Mouse (Mus musculus): Measurements from ENCODE around the gene Khk.

DNA sequence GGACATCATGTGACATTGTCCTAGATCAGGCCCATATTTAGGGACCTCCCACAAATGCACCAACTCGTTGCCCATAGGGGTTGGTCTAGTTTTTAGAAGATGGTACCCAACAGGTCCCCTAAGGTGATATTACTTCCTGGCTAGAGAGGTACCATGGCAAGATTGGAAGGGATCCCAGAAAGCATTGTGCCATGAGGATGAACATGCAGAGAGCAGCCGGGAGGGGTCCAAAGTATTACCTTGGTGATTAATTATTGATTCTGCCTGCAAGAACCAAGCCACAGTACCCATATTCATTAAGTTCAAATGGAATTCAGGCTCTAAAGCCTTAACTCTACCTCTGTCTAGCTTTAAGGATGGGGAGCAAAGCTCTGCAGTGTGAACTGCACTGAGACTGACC lies 4.8 kb downstream of the Khk start:
- TF ChIP-seq CTCF (conservative IDR thresholded peaks at IDR 0.05; ENCODE audit: low read length) (no peak), NANOG (IDR thresholded peaks at IDR 0.05; ENCODE audit: borderline replicate concordance, low read length) (no peak), POU5F1 (IDR thresholded peaks at IDR 0.05; ENCODE audit: borderline replicate concordance, low read length) (no peak)

All from E14TG2a.4 (cell line).